Mouse (Mus musculus): ENCODE data around the gene Eps8.

DNA sequence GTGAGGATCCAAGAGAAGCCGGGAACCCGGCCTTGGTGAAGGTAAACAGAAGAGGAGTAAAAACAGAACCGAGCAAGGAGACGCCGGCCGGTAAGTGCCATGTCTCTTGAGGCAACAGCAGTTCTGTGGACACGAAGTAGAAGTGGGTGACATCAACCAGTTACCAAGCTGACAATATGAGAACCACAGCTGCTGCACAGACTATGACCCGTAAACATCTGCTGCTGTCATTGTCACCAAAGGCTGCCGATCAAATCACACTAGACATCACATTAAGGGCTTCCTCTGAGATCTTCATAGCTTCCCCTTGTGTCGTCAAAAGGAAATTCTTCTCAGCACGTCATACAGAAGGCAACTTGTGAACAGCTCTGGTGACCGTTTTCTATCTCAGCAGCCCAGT, 21.9 kb upstream of the Eps8 start:
- no peak for TF ChIP-seq POLR2A (IDR thresholded peaks at IDR 0.05; ENCODE audit: low read depth, low read length)
- no peak for TF ChIP-seq CTCF (conservative IDR thresholded peaks at IDR 0.05; ENCODE audit: insufficient read depth, insufficient read length, low read depth, low read length)
